Mouse (Mus musculus): ENCODE data around the gene Elmod2. TPM values are rescaled to one million over a fixed set of nuclear protein-coding genes. Genes with fewer than 3 reads are reported as not detected.
A peak's percentile ranks its signal among the peaks of the same experiment; 100 is the strongest.

Gene Elmod2
- polyA plus RNA-seq (2015; fragmentation: Nextera tagmentation; extraction: Ambion mirVana), result 5.5 and 6.0 TPM in 2 replicates

GRCm38 (mm10) chr8:83331899-83332697, at the start of gene Elmod2:
TSS of gene Elmod2 (minus strand) at chr8:83332486.
- under 1% methylated on average over 85 of the region's 85 CpGs for WGBS (ENCODE audit: insufficient replicate concordance)

DNA sequence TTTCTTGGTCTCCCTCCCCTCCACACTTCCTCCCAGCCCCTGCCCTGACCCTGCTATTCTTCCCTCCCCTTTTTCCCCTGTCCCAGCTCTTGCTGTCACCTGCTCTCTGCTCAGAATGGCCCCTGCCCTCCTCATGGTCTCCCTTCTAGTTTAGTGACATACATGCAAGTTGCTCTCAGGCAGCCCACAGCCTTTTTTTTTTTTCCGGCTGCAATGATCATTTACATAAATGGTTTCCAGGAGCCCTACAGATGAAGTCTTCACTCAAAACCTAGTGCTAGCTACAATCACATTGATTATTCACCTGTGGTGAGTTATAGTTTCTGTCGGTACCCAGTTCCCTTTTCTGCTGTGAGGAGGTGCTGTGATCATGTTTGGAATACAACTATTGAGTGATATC, 48.7 kb upstream of the Elmod2 start:
- Histone ChIP-seq H3K4me1 (replicated peaks) (0 out of 2 replicates have a peak, but pooled peaks cover 3% of the 10 kb centered on the region), H3K27me3 (peaks cover 12% of the 10 kb centered on the region; the same call in 1 of the 2 replicates)
- 67% methylated on average over 2 of the region's 2 CpGs for WGBS (ENCODE audit: insufficient replicate concordance)

More at GRCm38 (mm10) chr8:83331899-83332697, at the start of gene Elmod2:
- Histone ChIP-seq H3K4me1 (replicated peaks) (peaks cover 15% of the 10 kb centered on the region), H3K9me3 (replicated peaks) (no peaks in the 10 kb centered on the region), H3K27ac (replicated peaks) (peak within 1 kb of the TSS; percentile 82), H3K36me3 (replicated peaks) (peaks cover 18% of the 10 kb centered on the region), H3K9ac (peak within 1 kb of the TSS; percentile 84), H3K4me3 (replicated peaks) (peak within 1 kb of the TSS; percentile 95), H3K4me2 (peak within 1 kb of the TSS; percentile 94), H3K27me3 (peaks cover 12% of the 10 kb centered on the region)
- ATAC-seq (ENCODE audit: insufficient read depth), result peak; percentile 98

DNA sequence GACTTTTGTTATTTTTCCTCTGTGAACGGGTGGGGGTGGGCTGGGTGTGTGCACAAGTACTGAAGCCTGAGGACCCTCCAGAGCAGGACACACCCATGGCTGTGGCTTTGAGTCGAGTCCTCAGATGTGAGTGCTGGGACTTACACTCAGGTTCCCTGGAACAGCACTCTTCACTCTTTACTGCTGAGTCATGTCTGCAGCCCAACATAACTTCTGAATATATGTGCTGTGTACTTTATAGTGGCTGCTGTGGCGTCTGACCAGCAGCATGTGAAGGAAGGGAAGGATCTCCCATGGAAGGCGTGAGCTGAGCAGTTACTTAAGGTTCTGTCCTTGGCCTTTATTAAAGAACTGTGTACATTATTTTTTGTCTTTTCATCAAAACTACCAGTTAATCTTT, 47.9 kb upstream of the Elmod2 start:
- no peak overlapping the region for H3K9ac ChIP-seq
- H3K4me2 ChIP-seq, result no peak overlapping the region
- 34% methylated on average over 4 of the region's 4 CpGs for WGBS (ENCODE audit: insufficient replicate concordance)
- 0 out of 2 replicates have a peak, but pooled peaks cover 3% of the 10 kb centered on the region for H3K4me1 ChIP-seq (replicated peaks)
- H3K27ac ChIP-seq (replicated peaks), result no peak overlapping the region
- H3K27me3 ChIP-seq, result peaks cover 11% of the 10 kb centered on the region; the same call in 1 of the 2 replicates
- ATAC-seq (ENCODE audit: insufficient read depth), result no peak
- no peaks in the 10 kb centered on the region for H3K36me3 ChIP-seq (replicated peaks)
- H3K9me3 ChIP-seq (replicated peaks), result no peaks in the 10 kb centered on the region
- no peak overlapping the region for H3K4me3 ChIP-seq (replicated peaks)

More for the DNA sequence above, 48.7 kb upstream of the Elmod2 start:
- Histone ChIP-seq H3K4me3 (replicated peaks) (no peak overlapping the region), H3K9ac (no peak overlapping the region), H3K9me3 (replicated peaks) (no peaks in the 10 kb centered on the region), H3K27ac (replicated peaks) (no peak overlapping the region), H3K4me2 (no peak overlapping the region), H3K36me3 (replicated peaks) (no peaks in the 10 kb centered on the region)
- ATAC-seq (ENCODE audit: insufficient read depth), result no peak

- H3K9me3 ChIP-seq (replicated peaks), result no peaks in the 10 kb centered on the region
- no peak overlapping the region for H3K9ac ChIP-seq
- H3K27me3 ChIP-seq, result no peaks in the 10 kb centered on the region
- H3K4me2 ChIP-seq, result no peak overlapping the region
- no peak overlapping the region for H3K4me3 ChIP-seq (replicated peaks)
- H3K27ac ChIP-seq (replicated peaks), result no peak overlapping the region
- H3K4me1 ChIP-seq (replicated peaks), result 0 out of 2 replicates have a peak, but pooled peaks cover 3% of the 10 kb centered on the region
- no peaks in the 10 kb centered on the region for H3K36me3 ChIP-seq (replicated peaks)
- ATAC-seq (ENCODE audit: insufficient read depth), result no peak
Observed at GRCm38 (mm10) chr8:83377231-83377630, 44.9 kb upstream of the Elmod2 start.

DNA sequence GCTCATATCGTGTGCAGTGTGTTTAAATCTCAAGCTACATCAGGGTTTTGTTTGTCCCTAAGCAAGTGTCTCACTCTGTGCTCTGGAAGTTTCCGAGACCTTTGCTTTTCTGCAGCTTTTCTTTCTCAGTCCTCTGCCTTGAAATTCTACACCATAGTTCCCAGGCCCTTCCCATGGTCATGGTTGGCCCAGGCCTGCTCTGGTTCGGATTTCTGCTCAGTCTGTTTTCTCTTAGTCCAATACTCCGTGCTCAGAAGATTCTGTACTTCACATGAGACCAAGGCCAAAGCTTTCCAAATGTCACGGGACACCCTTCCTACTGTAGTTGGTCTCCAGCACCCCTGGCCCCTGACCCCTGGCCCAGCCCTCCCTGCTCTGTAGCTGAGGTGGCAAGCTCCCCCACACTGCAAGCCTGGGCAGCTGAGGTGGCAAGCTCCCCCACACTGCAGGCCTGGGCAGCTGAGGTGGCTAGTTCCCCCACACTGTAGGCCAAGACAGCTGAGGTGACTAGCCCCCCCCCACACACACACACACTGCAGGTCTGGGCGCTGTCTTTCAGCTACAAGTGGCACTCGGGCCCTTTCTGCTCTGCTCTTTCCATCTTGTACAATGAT, 31.0 kb upstream of the Elmod2 start:
- no peak overlapping the region for H3K9ac ChIP-seq
- no peaks in the 10 kb centered on the region for H3K27me3 ChIP-seq
- H3K36me3 ChIP-seq (replicated peaks), result no peaks in the 10 kb centered on the region
- no peak overlapping the region for H3K27ac ChIP-seq (replicated peaks)
- ATAC-seq (ENCODE audit: insufficient read depth), result no peak
- WGBS (ENCODE audit: insufficient replicate concordance), result 61% methylated on average over 7 of the region's 7 CpGs
- no peak overlapping the region for H3K4me3 ChIP-seq (replicated peaks)
- no peaks in the 10 kb centered on the region for H3K9me3 ChIP-seq (replicated peaks)
- no peaks in the 10 kb centered on the region for H3K4me1 ChIP-seq (replicated peaks)
- H3K4me2 ChIP-seq, result no peak overlapping the region

DNA sequence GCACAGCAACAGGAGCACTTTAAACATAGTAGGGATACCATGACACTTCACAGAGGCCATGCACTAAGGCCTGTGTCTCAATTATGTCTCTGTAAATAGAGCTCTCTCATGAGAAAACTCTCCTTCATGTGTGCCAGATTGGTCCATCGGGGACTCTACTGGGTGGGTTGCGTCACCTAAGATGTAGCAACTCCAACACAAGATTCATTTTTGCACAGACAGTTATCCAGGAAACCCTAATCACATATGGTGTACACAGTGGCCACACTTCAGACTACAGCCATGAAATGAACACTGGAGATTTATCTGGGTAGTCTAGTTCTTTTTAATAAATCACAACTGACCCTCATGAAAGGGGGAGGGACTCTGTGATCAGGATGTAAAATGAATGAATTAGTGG, 19.0 kb upstream of the Elmod2 start:
- ATAC-seq (ENCODE audit: insufficient read depth), result no peak
- no peaks in the 10 kb centered on the region for H3K36me3 ChIP-seq (replicated peaks)
- H3K9ac ChIP-seq, result no peak overlapping the region
- WGBS (ENCODE audit: insufficient replicate concordance), result 81% methylated on average over 2 of the region's 2 CpGs
- H3K27ac ChIP-seq (replicated peaks), result no peak overlapping the region
- no peak overlapping the region for H3K4me3 ChIP-seq (replicated peaks)
- H3K27me3 ChIP-seq, result no peaks in the 10 kb centered on the region
- no peaks in the 10 kb centered on the region for H3K4me1 ChIP-seq (replicated peaks)
- no peaks in the 10 kb centered on the region for H3K9me3 ChIP-seq (replicated peaks)
- H3K4me2 ChIP-seq, result no peak overlapping the region

DNA sequence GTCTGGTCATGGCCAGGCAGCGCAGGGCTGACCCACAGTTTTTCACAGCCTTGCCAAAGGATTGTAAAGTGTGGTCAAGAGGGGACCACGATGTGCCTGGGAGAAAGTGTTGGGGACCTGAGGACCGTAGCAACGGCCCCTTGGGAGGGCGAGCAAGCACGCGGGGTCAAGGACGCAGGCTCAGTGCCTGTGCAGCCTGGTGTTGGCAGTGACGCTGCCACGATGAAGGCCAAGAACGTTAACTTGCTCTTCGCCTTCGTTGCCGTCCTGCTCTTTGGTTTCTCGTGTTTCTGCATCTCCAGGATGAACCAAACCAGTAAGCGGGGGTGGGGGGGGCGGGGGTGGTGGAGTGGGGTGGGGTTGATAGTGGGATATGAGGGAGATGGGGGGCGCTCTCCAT, 16.0 kb upstream of the Elmod2 start, which contains the start of gene Mgat4d:
Gene Mgat4d (plus strand): TSS at position 209 of the 400 bp plus-strand sequence.
- 64% methylated on average over 18 of the region's 18 CpGs for WGBS (ENCODE audit: insufficient replicate concordance)

GRCm38 (mm10) chr8:83342693-83343092, 10.4 kb upstream of the Elmod2 start:
- H3K4me2 ChIP-seq, result no peak overlapping the region
- no peak for ATAC-seq (ENCODE audit: insufficient read depth)
- no peaks in the 10 kb centered on the region for H3K27me3 ChIP-seq
- no peak overlapping the region for H3K27ac ChIP-seq (replicated peaks)
- H3K9ac ChIP-seq, result no peak overlapping the region
- no peaks in the 10 kb centered on the region for H3K36me3 ChIP-seq (replicated peaks)
- H3K4me1 ChIP-seq (replicated peaks), result no peaks in the 10 kb centered on the region
- no peaks in the 10 kb centered on the region for H3K9me3 ChIP-seq (replicated peaks)
- H3K4me3 ChIP-seq (replicated peaks), result no peak overlapping the region

More for the DNA sequence above, 16.0 kb upstream of the Elmod2 start, which contains the start of gene Mgat4d:
- Histone ChIP-seq H3K4me3 (replicated peaks) (no peak within 1 kb of the TSS), H3K9me3 (replicated peaks) (no peaks in the 10 kb centered on the region), H3K27me3 (no peaks in the 10 kb centered on the region), H3K9ac (no peak within 1 kb of the TSS), H3K4me2 (no peak within 1 kb of the TSS), H3K4me1 (replicated peaks) (no peaks in the 10 kb centered on the region), H3K36me3 (replicated peaks) (no peaks in the 10 kb centered on the region), H3K27ac (replicated peaks) (no peak within 1 kb of the TSS)
- ATAC-seq (ENCODE audit: insufficient read depth), result no peak

DNA sequence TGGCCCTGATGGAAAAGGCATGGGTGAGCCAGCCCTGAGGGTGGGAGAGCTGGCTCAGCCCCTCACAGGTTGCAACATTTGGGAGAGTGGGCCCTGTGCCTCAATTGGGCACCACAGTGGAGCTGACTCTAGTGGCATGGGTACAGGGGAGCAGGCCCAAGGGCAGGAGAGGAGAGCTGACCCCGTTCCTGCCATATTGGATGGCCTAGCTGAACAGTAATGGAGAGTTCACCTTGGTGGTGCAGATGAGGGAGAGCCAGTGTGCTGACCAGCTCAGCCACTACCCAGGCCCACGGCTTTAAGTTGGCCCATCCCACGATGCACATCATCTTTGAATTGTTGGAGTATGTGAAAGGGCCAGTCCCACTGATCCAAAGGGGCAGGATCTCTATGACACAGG, 9.8 kb upstream of the Elmod2 start:
- no peak overlapping the region for H3K4me2 ChIP-seq

DNA sequence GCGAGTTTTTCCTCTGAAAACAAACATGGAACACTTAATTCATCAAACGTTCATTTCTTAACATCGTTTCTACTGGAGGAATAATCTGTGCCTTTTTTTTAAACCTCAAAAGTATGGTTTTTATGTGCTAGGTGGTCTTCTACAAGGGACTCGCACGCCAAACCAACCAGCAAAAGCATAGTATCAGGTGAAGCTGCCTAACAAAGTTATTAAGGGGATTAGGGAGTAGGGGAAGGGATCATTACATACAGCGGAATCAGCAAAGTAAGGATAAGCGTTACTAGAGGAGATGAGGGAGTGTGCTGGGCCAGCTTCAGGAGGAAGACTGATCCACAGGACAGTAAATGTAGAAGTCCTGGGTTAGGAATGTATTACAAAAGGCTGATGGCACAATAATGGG, 578 bp upstream of the Elmod2 start:
- Histone ChIP-seq H3K9me3 (replicated peaks) (no peaks in the 10 kb centered on the region), H3K27me3 (peaks cover 12% of the 10 kb centered on the region), H3K27ac (replicated peaks) (no peak overlapping the region), H3K4me1 (replicated peaks) (peaks cover 15% of the 10 kb centered on the region), H3K4me3 (replicated peaks) (peak overlapping the region; percentile 95), H3K4me2 (peak overlapping the region; percentile 94), H3K36me3 (replicated peaks) (peaks cover 14% of the 10 kb centered on the region), H3K9ac (peak overlapping the region; percentile 19; the same call in 1 of the 2 replicates)
- 23% methylated on average over 7 of the region's 7 CpGs for WGBS (ENCODE audit: insufficient replicate concordance)
- ATAC-seq (ENCODE audit: insufficient read depth), result no peak

More for the DNA sequence above, 9.8 kb upstream of the Elmod2 start:
- ATAC-seq (ENCODE audit: insufficient read depth), result no peak
- Histone ChIP-seq H3K4me3 (replicated peaks) (no peak overlapping the region), H3K9me3 (replicated peaks) (no peaks in the 10 kb centered on the region), H3K36me3 (replicated peaks) (no peaks in the 10 kb centered on the region), H3K4me1 (replicated peaks) (no peaks in the 10 kb centered on the region), H3K27me3 (no peaks in the 10 kb centered on the region), H3K27ac (replicated peaks) (no peak overlapping the region), H3K9ac (no peak overlapping the region)
- WGBS (ENCODE audit: insufficient replicate concordance), result 64% methylated on average over 3 of the region's 3 CpGs

- WGBS (ENCODE audit: insufficient replicate concordance), result 7% methylated on average over 7 of the region's 7 CpGs
- ATAC-seq (ENCODE audit: insufficient read depth), result no peak
- peaks cover 21% of the 10 kb centered on the region for H3K36me3 ChIP-seq (replicated peaks)
- H3K9ac ChIP-seq, result peak overlapping the region; percentile 84
- H3K27me3 ChIP-seq, result peaks cover 12% of the 10 kb centered on the region
- peak overlapping the region; percentile 82 for H3K27ac ChIP-seq (replicated peaks)
- H3K4me2 ChIP-seq, result peak overlapping the region; percentile 94
- H3K4me3 ChIP-seq (replicated peaks), result peak overlapping the region; percentile 95
- peaks cover 15% of the 10 kb centered on the region for H3K4me1 ChIP-seq (replicated peaks)
- no peaks in the 10 kb centered on the region for H3K9me3 ChIP-seq (replicated peaks)
Observed at GRCm38 (mm10) chr8:83331567-83331898, 753 bp downstream of the Elmod2 start.
